Mouse (Mus musculus) gastrocnemius, postnatal 25 days (tissue): Measurements from ENCODE around the gene C1rl. TPM values are rescaled to one million over a fixed set of nuclear protein-coding genes. Genes with fewer than 3 reads are reported as not detected.
"Not testable (repeated sequence)": the region's sequence is repeated elsewhere in the genome, so short reads cannot be mapped to it uniquely, and the experiment has no call there.

Experiments
- DNase-seq: peaks from one replicate; pipeline ENCODE4 v3.0.0; 2022
- total RNA-seq, 2 experiments: library from RNA; stranded (reverse); gene quantifications; 1 replicate in 1 of 2; 2 replicates in 1 of 2; pipeline ENCODE4 v1.2.3; 2021

The C1rl gene
- total RNA-seq, 2 experiments from 2014 or later, result 0.41 to 1.1 TPM

GRCm38 (mm10) chr6:124505028-124505427, 12.1 kb downstream of the C1rl start:
- DNase-seq, result no peak

- no peak for DNase-seq
Measured at GRCm38 (mm10) chr6:124506991-124507390, 14.1 kb downstream of the C1rl start.

- no peak for DNase-seq
Measured at GRCm38 (mm10) chr6:124508292-124508691, 15.4 kb downstream of the C1rl start.

GRCm38 (mm10) chr6:124509192-124509591, 16.3 kb downstream of the C1rl start:
- DNase-seq, result not testable (repeated sequence)

GRCm38 (mm10) chr6:124511936-124512335, 19.0 kb downstream of the C1rl start:
- DNase-seq, result no peak

- DNase-seq, result peak; percentile 41
Measured at GRCm38 (mm10) chr6:124512355-124512836, 19.5 kb downstream of the C1rl start, which contains the start of gene C1ra. Gene C1ra, plus strand, starts transcription at chr6:124512405.

GRCm38 (mm10) chr6:124517733-124518132, 24.8 kb downstream of the C1rl start:
- DNase-seq, result not testable (repeated sequence)

GRCm38 (mm10) chr6:124522082-124522481, 29.2 kb downstream of the C1rl start:
- not testable (repeated sequence) for DNase-seq

- DNase-seq, result no peak
Measured at GRCm38 (mm10) chr6:124527881-124528280, 35.0 kb downstream of the C1rl start.

- DNase-seq, result no peak
Measured at GRCm38 (mm10) chr6:124531077-124531476, 38.2 kb downstream of the C1rl start.

GRCm38 (mm10) chr6:124536125-124536829, 43.4 kb downstream of the C1rl start:
- not testable (repeated sequence) for DNase-seq

- DNase-seq, result not testable (repeated sequence)
Measured at GRCm38 (mm10) chr6:124541176-124541575, 48.3 kb downstream of the C1rl start.

- DNase-seq, result peak; percentile 27
Measured at GRCm38 (mm10) chr6:124542284-124542683, 49.4 kb downstream of the C1rl start, which contains the start of gene C1s1. Gene C1s1, minus strand, starts transcription at chr6:124542359.

GRCm38 (mm10) chr6:124544466-124544865, 51.6 kb downstream of the C1rl start:
- DNase-seq, result no peak

GRCm38 (mm10) chr6:124545425-124545824, 52.5 kb downstream of the C1rl start:
- no peak for DNase-seq

- DNase-seq, result not testable (repeated sequence)
Measured at GRCm38 (mm10) chr6:124547979-124548378, 55.1 kb downstream of the C1rl start.

GRCm38 (mm10) chr6:124549023-124549550, 56.2 kb downstream of the C1rl start:
- DNase-seq, result no peak

GRCm38 (mm10) chr6:124552766-124553165, 59.9 kb downstream of the C1rl start:
- DNase-seq, result no peak

GRCm38 (mm10) chr6:124555956-124556355, 63.0 kb downstream of the C1rl start:
- not testable (repeated sequence) for DNase-seq
